Mouse (Mus musculus) testis, adult 2 months (tissue): ENCODE data around the gene Senp1.

Experiments
- CTCF ChIP-seq: fragments of 200-500 bp; IDR thresholded peaks from 2 replicates; pipeline ENCODE4 v1.5.1; 2012; ENCODE audit warnings: low read depth, mild to moderate bottlenecking, inconsistent platforms, low read length, moderate library complexity; ENCODE audit not compliant: control insufficient read depth, insufficient read depth, insufficient replicate concordance
- POLR2A ChIP-seq: fragments of 200-500 bp; IDR thresholded peaks from 2 replicates; pipeline ENCODE4 v1.6.1; 2012; ENCODE audit warnings: low read depth, mild to moderate bottlenecking, inconsistent platforms, low read length, moderate library complexity; ENCODE audit not compliant: control insufficient read depth

GRCm38 (mm10) chr15:98017925-98018324 lies 75.6 kb downstream of the Senp1 start:
- TF ChIP-seq CTCF = no peak
- no peak for TF ChIP-seq POLR2A
